Comparison of ENCODE assay signal across 8 mouse cellular contexts in the genomic region with DNA sequence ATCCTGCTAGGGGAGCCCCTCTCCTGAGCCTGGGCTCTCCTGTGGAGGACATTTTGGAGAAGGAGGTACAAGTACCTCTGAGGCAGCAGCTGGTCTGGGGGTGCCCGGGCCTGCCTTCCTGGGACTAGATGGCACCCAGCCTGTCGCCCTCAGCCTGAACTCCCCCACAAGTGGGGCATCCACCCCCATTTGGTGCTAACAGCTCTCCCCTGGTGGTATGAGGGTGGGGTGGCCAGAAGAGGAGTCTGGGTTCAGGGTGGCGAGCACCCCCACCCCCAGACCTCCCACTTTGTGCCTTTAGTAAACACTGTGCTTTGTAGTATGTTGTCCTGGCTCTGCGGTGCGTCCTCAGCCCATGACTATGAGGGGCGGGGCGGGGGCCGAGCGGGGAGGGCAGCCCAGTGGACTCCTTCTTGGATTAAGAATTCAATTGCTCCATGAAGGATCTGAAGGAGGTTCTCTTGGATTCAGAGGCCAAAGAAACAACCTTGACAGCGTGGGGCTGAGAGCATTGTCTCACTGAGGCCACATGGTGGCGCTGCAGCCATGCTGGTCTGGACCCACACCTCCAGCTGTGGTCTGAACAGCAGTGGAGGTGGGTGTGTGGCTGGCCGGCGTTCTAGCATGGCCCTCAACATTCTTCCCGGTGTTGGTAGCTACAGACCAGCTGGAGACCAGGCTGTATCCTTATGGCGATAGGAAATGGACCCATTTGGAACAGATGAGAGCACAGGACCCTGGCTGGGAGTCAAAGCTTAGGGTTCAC. TPM values are rescaled to one million over a fixed set of nuclear protein-coding genes. Genes with fewer than 3 reads are reported as not detected.
DNase-seq lines count a peak whose midpoint lies in the region; ATAC-seq lines count a peak whose summit lies in the region.

No protein-coding gene starts in this region.

- 25% methylated on average over 15 of the region's 15 CpGs for WGBS in intestine, embryonic 16.5 days
- 20% methylated on average over 15 of the region's 15 CpGs for WGBS in liver, embryonic 11.5 days
- 23% methylated on average over 15 of the region's 15 CpGs for WGBS in stomach, embryonic 15.5 days

- no peaks in the 10 kb centered on the region for H3K27me3 ChIP-seq in intestine, embryonic 16.5 days (replicated peaks; ENCODE audit: control insufficient read depth, insufficient read depth, low read length)
- peaks cover 3% of the 10 kb centered on the region; the same call in 1 of the 2 replicates for H3K27me3 ChIP-seq in liver, embryonic 11.5 days (replicated peaks; ENCODE audit: control insufficient read depth, insufficient read depth, low read length)
- H3K27me3 ChIP-seq in stomach, embryonic 15.5 days (replicated peaks), result no peaks in the 10 kb centered on the region

- H3K9ac ChIP-seq in intestine, embryonic 16.5 days (ENCODE audit: low read depth, low read length), result peak overlapping the region; percentile 29; the same call in 1 of the 2 replicates
- no peak overlapping the region for H3K9ac ChIP-seq in liver, embryonic 11.5 days (ENCODE audit: low read depth, low read length)
- H3K9ac ChIP-seq in stomach, embryonic 15.5 days, result no peak overlapping the region

- H3K36me3 ChIP-seq in intestine, embryonic 16.5 days (ENCODE audit: control insufficient read depth, insufficient read depth, low read length), result no peaks in the 10 kb centered on the region
- no peaks in the 10 kb centered on the region for H3K36me3 ChIP-seq in liver, embryonic 11.5 days (ENCODE audit: control insufficient read depth, insufficient read depth, low read length)
- no peaks in the 10 kb centered on the region for H3K36me3 ChIP-seq in stomach, embryonic 15.5 days

- H3K27ac ChIP-seq in intestine, embryonic 16.5 days (ENCODE audit: low read length), result no peak overlapping the region
- no peak overlapping the region for H3K27ac ChIP-seq in liver, embryonic 11.5 days (ENCODE audit: low read depth, low read length)
- H3K27ac ChIP-seq in stomach, embryonic 15.5 days, result no peak overlapping the region

- peaks cover 4% of the 10 kb centered on the region; the same call in 1 of the 2 replicates for H3K9me3 ChIP-seq in intestine, embryonic 16.5 days (ENCODE audit: control insufficient read depth, low read length)
- H3K9me3 ChIP-seq in liver, embryonic 11.5 days (ENCODE audit: control insufficient read depth, low read length), result no peaks in the 10 kb centered on the region
- no peaks in the 10 kb centered on the region for H3K9me3 ChIP-seq in stomach, embryonic 15.5 days

- ATAC-seq in intestine, embryonic 16.5 days, result peak; percentile 36
- peak; percentile 59 for ATAC-seq in liver, embryonic 11.5 days (replicated peaks; ENCODE audit: low FRiP score)
- peak; percentile 35; the same call in 1 of the 2 replicates for ATAC-seq in stomach, embryonic 15.5 days (ENCODE audit: insufficient read depth, low FRiP score, low read depth)

- DNase-seq in left cerebral cortex, adult 18-20 months (ENCODE audit: low spot score in 2 of 2), result peak; percentile 46 to 48
- no peak for DNase-seq in left cerebral cortex, adult 11 months (ENCODE audit: low spot score)
- peak; percentile 36 to 47 for DNase-seq in cerebellum, postnatal 36 days
- DNase-seq in gastrocnemius, postnatal 14 days, result peak; percentile 76
- DNase-seq in liver, embryonic 11.5 days (ENCODE audit: low spot score), result peak; percentile 70
- peak; percentile 56 to 65 for DNase-seq in natural killer cell, adult 2 months (ENCODE audit: low spot score in 2 of 2)

- H3K4me3 ChIP-seq in intestine, embryonic 16.5 days (ENCODE audit: low read length), result no peak overlapping the region
- H3K4me3 ChIP-seq in liver, embryonic 11.5 days (ENCODE audit: low read depth, low read length), result no peak overlapping the region
- H3K4me3 ChIP-seq in stomach, embryonic 15.5 days (replicated peaks), result no peak overlapping the region

- H3K4me1 ChIP-seq in intestine, embryonic 16.5 days (ENCODE audit: control insufficient read depth, insufficient read depth, low read length), result peaks cover 21% of the 10 kb centered on the region
- H3K4me1 ChIP-seq in liver, embryonic 11.5 days (replicated peaks; ENCODE audit: control insufficient read depth, insufficient read depth, low read length), result peaks cover 7% of the 10 kb centered on the region
- peaks cover 25% of the 10 kb centered on the region for H3K4me1 ChIP-seq in stomach, embryonic 15.5 days

- intact Hi-C loops in gastrocnemius, postnatal 14 days (cut with DNase I; ENCODE audit: low total_unique reads), result loop anchor here (5.0 kb wide), 1 partner anchor 75 kb away; no protein-coding TSS in a partner anchor

- H3K4me2 ChIP-seq in intestine, embryonic 16.5 days (ENCODE audit: low read depth, low read length), result no peak overlapping the region
- no peak overlapping the region for H3K4me2 ChIP-seq in liver, embryonic 11.5 days
- no peak overlapping the region for H3K4me2 ChIP-seq in stomach, embryonic 15.5 days

RNA-seq across cellular contexts. Expression of a gene that starts 42.2 kb away (rescaled TPM):
- total RNA-seq in left cerebral cortex, adult 18-20 months (2021), result under 1 TPM in 1 of 2 experiments, not detected in 1; 0.88 TPM
- total RNA-seq in gastrocnemius, postnatal 14 days (2021), result 1 to 10 TPM; 2.4 to 3.5 TPM
- 6.5 and 8.8 TPM in 2 replicates for polyA plus RNA-seq in intestine, embryonic 16.5 days (2015; fragmentation: Nextera tagmentation; extraction: Ambion mirVana)
- 15.9 and 16.3 TPM in 2 replicates for polyA plus RNA-seq in liver, embryonic 11.5 days (2014; fragmentation: Nextera tagmentation; extraction: Ambion mirVana)
- 10.3 and 11.2 TPM in 2 replicates for polyA plus RNA-seq in stomach, embryonic 15.5 days (2015; fragmentation: Nextera tagmentation; extraction: Ambion mirVana)

RNA-seq across cellular contexts. Expression of a gene that starts 55.5 kb away (rescaled TPM):
- 10 to 100 TPM; 10.4 to 13.5 TPM for total RNA-seq in left cerebral cortex, adult 18-20 months (2021)
- 10 to 100 TPM; 60.0 to 66.0 TPM for total RNA-seq in gastrocnemius, postnatal 14 days (2021)
- 30.7 and 37.8 TPM in 2 replicates for polyA plus RNA-seq in intestine, embryonic 16.5 days (2015; fragmentation: Nextera tagmentation; extraction: Ambion mirVana)
- 9.6 and 9.8 TPM in 2 replicates for polyA plus RNA-seq in liver, embryonic 11.5 days (2014; fragmentation: Nextera tagmentation; extraction: Ambion mirVana)
- 10.2 and 10.7 TPM in 2 replicates for polyA plus RNA-seq in stomach, embryonic 15.5 days (2015; fragmentation: Nextera tagmentation; extraction: Ambion mirVana)
